Mouse (Mus musculus) small intestine, adult 2 months (tissue): ENCODE results near the gene Ear10. TPM values are rescaled to one million over a fixed set of nuclear protein-coding genes. Genes with fewer than 3 reads are reported as not detected.
"Not testable (repeated sequence)": the region's sequence is repeated elsewhere in the genome, so short reads cannot be mapped to it uniquely, and the experiment has no call there.

Experiments
- H3K27ac ChIP-seq: fragments of 200-500 bp; 2 replicates; pipeline ENCODE4 v1.5.1; 2012; ENCODE audit warnings: low read depth, low read length, control low read depth, inconsistent platforms; ENCODE audit not compliant: insufficient read depth
- H3K27me3 ChIP-seq: fragments of 200-500 bp; 2 replicates; pipeline ENCODE4 v1.6.1; 2012; ENCODE audit warnings: mild to moderate bottlenecking, moderate library complexity, low read length, inconsistent platforms; ENCODE audit not compliant: control insufficient read depth, insufficient read depth
- H3K36me3 ChIP-seq: fragments of 200-500 bp; 2 replicates; pipeline ENCODE4 v1.6.1; 2012; ENCODE audit warnings: mild to moderate bottlenecking, low read length, control low read depth, inconsistent platforms; ENCODE audit not compliant: control insufficient read depth, insufficient read depth
- H3K4me1 ChIP-seq: fragments of 200-500 bp; 2 replicates; pipeline ENCODE4 v1.6.1; 2012; ENCODE audit warnings: low read length, inconsistent platforms, mixed read lengths; ENCODE audit not compliant: control insufficient read depth, insufficient read depth, insufficient read length
- H3K4me3 ChIP-seq: fragments of 200-500 bp; 2 replicates; pipeline ENCODE4 v1.5.1; 2012; ENCODE audit warnings: low read depth, mild to moderate bottlenecking, control low read depth, inconsistent platforms, low read length, moderate library complexity
- CTCF ChIP-seq: fragments of 200-500 bp; IDR thresholded peaks from 2 replicates; pipeline ENCODE4 v1.5.1; 2012; ENCODE audit warnings: low read depth, mild to moderate bottlenecking, control low read depth, inconsistent platforms, low read length, moderate library complexity, mixed read lengths; ENCODE audit not compliant: insufficient replicate concordance, insufficient read length; ENCODE audit errors: extremely low read depth
- WGBS: fragments of 180-500 bp; shearing (Covaris S2); methylation state at CpG from one replicate; pipeline ENCODE4 v1.1.7; 2018; 5-methylcytosine and 5-hydroxymethylcytosine counted together
- polyA plus RNA-seq: library from polyadenylated mRNA; depleted of rRNA; stranded (reverse); fragments of >200 nt; gene quantifications from 2 replicates; pipeline ENCODE4 v1.2.3, GENCODE M21; 2012; rRNA removed

Gene Ear10
- polyA plus RNA-seq = not detected in 2 replicates

- 83% methylated on average over 3 of the region's 3 CpGs for WGBS
- not testable (repeated sequence) for H3K4me3 ChIP-seq, H3K27ac ChIP-seq, H3K36me3 ChIP-seq, H3K27me3 ChIP-seq, H3K4me1 ChIP-seq
Measured at GRCm38 (mm10) chr14:43923459-43923858, at the start of gene Ear10. Gene Ear10, minus strand, starts transcription at chr14:43923559.

GRCm38 (mm10) chr14:43956769-43957168 lies 33.4 kb upstream of the Ear10 start, which contains the start of gene Ang5:
Gene Ang5, plus strand, starts transcription at chr14:43957069.
- not testable (repeated sequence) for H3K27me3 ChIP-seq, H3K4me1 ChIP-seq, H3K27ac ChIP-seq, H3K36me3 ChIP-seq, H3K4me3 ChIP-seq
- WGBS = no CpG with 5 or more reads among the region's 2 CpGs

GRCm38 (mm10) chr14:43955074-43955473 lies 31.7 kb upstream of the Ear10 start:
- no CpG with 5 or more reads among the region's 1 CpGs for WGBS
- H3K27me3 ChIP-seq, H3K4me3 ChIP-seq, H3K27ac ChIP-seq, H3K4me1 ChIP-seq, H3K36me3 ChIP-seq: not testable (repeated sequence)

- not testable (repeated sequence) for H3K36me3 ChIP-seq, H3K27ac ChIP-seq, H3K4me3 ChIP-seq, H3K27me3 ChIP-seq, H3K4me1 ChIP-seq
- 30% methylated on average over 2 of the region's 2 CpGs for WGBS
Measured at GRCm38 (mm10) chr14:43953382-43953781, 30.0 kb upstream of the Ear10 start.

- 43% methylated on average over 5 of the region's 5 CpGs for WGBS
- H3K27me3 ChIP-seq, H3K4me1 ChIP-seq, H3K27ac ChIP-seq, H3K36me3 ChIP-seq, H3K4me3 ChIP-seq: not testable (repeated sequence)
Measured at GRCm38 (mm10) chr14:43933399-43933798, 10.0 kb upstream of the Ear10 start.

- 11% methylated on average over 8 of the region's 8 CpGs for WGBS
- not testable (repeated sequence) for H3K4me3 ChIP-seq, H3K27ac ChIP-seq, H3K27me3 ChIP-seq, H3K36me3 ChIP-seq, H3K4me1 ChIP-seq
- TF ChIP-seq CTCF = peak; percentile 34; the same call in 1 of the 2 replicates
Measured at GRCm38 (mm10) chr14:43932991-43933390, 9.6 kb upstream of the Ear10 start.

GRCm38 (mm10) chr14:43925404-43925950 lies 2.1 kb upstream of the Ear10 start:
- H3K4me1 ChIP-seq, H3K27me3 ChIP-seq, H3K27ac ChIP-seq, H3K36me3 ChIP-seq: not testable (repeated sequence)
- H3K4me3 ChIP-seq = peak overlapping the region; percentile 70
- 2% methylated on average over 21 of the region's 21 CpGs for WGBS

- H3K4me3 ChIP-seq = peak within 1 kb of the TSS; percentile 70
- not testable (repeated sequence) for H3K36me3 ChIP-seq, H3K27me3 ChIP-seq, H3K27ac ChIP-seq, H3K4me1 ChIP-seq
- WGBS = 9% methylated on average over 10 of the region's 10 CpGs
- peak; percentile 65; the same call in 1 of the 2 replicates for TF ChIP-seq CTCF
Measured at GRCm38 (mm10) chr14:43924688-43925403, 1.5 kb upstream of the Ear10 start, which contains the start of gene Gm8113. Gene Gm8113, plus strand, starts transcription at chr14:43925390.

- not testable (repeated sequence) for H3K4me3 ChIP-seq, H3K4me1 ChIP-seq, H3K27me3 ChIP-seq, H3K27ac ChIP-seq, H3K36me3 ChIP-seq
Measured at GRCm38 (mm10) chr14:43918214-43918613, 5.1 kb downstream of the Ear10 start.

GRCm38 (mm10) chr14:43898577-43898976 lies 24.8 kb downstream of the Ear10 start:
- not testable (repeated sequence) for H3K4me1 ChIP-seq, H3K4me3 ChIP-seq, H3K27me3 ChIP-seq, H3K36me3 ChIP-seq, H3K27ac ChIP-seq
- 53% methylated on average over 3 of the region's 3 CpGs for WGBS

GRCm38 (mm10) chr14:43895357-43895756 lies 28.0 kb downstream of the Ear10 start:
- H3K4me1 ChIP-seq, H3K36me3 ChIP-seq, H3K4me3 ChIP-seq, H3K27me3 ChIP-seq, H3K27ac ChIP-seq: not testable (repeated sequence)
- 32% methylated on average over 1 of the region's 2 CpGs for WGBS

- not testable (repeated sequence) for H3K27ac ChIP-seq, H3K36me3 ChIP-seq, H3K4me3 ChIP-seq, H3K27me3 ChIP-seq, H3K4me1 ChIP-seq
- 95% methylated on average over 1 of the region's 1 CpGs for WGBS
Measured at GRCm38 (mm10) chr14:43891288-43891687, 32.1 kb downstream of the Ear10 start.
